Mouse (Mus musculus) gastrocnemius, postnatal 25 days (tissue): ENCODE data around the gene Zcchc2. TPM values are rescaled to one million over a fixed set of nuclear protein-coding genes. Genes with fewer than 3 reads are reported as not detected.
A peak's percentile ranks its signal among the peaks of the same experiment; 100 is the strongest.

Experiments
- DNase-seq: peaks from one replicate; pipeline ENCODE4 v3.0.0; 2022
- long read RNA-seq, 2 experiments: library from polyadenylated mRNA; stranded (forward); transcript quantifications; one replicate each; pipeline ENCODE4 v2.0.0; 2021
- total RNA-seq, 2 experiments: library from RNA; stranded (reverse); gene quantifications; 1 replicate in 1 of 2; 2 replicates in 1 of 2; pipeline ENCODE4 v1.2.3; 2021

Zcchc2 gene
- 1 to 10 TPM; 6.0 to 6.6 TPM for total RNA-seq
- long read RNA-seq, experiment 1, partial matches to known transcripts, result 1 of 5 reads
- long read RNA-seq, experiment 1, other reads (novel, unspliced or antisense), result 4 of 5 reads
- long read RNA-seq, experiment 2, partial matches to known transcripts, result 1 of 2 reads
- long read RNA-seq, experiment 2, other reads (novel, unspliced or antisense), result 1 of 2 reads

DNA sequence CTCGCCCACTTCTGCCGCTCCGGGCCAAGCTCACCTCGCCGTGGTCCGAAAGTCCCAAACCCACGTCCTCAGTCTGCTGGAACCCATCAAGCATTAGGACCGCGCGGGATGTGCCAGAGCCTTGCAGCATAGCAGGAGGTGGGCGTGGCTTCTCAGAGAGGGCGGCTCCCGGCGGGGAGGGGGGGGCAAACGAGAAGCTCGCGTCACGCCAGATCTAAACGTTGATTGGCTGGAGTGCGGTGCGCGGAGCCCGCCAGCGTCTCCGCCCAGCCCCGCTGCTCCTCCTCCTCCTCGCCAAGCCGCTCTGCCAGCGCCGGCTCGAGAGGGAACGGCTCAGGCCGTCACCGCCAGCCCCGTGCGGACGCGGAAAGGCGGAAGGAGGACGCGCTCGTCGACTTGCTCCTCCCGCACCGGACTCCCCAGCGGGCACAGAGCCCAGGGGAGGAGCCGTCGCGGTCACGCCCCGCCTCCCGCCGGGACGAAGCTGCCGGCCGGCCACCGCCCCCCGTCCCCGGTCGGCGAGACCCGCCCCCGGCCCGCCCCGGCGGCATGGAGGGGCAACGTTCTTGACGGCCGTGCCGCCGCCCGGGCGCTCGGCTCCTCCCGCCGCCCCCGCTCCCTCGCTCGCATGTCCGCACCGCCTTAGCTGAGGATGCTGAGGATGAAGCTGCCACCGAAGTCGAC lies at the start of gene Zcchc2:
Zcchc2 (plus strand) TSS at position 269 of the 684 bp plus-strand sequence.
- peak; percentile 99 for DNase-seq

DNA sequence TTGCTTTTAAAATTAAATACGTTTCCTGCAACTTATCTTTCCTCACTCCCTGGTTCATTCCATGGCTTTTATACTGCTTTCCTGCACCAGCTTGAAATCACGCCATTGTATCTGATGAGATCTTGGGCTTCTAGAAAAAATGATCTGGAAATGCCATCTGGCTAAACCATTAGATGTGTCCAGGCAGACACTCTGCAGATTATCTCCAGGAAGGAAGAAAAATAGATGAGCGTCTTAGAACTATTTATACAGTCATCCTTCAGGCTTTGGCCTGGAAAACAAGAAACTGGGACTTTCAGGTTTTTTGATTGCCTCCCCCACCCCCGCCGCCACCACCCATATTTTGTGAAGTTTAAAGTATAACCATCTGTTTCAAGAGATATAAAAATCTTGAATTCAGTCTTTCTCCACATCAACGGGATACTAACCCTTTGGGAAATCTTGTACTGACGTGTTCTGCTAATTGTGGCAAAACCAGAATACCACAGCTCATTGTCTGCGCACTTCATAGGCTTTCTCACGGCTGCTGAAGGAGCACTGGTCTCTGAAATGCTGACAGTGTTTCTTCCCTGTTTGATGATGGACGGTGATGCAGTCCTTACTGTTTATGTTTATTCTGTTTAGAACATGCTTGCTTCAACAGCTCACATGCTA lies 45.2 kb upstream of the Zcchc2 start:
- DNase-seq, result no peak

DNA sequence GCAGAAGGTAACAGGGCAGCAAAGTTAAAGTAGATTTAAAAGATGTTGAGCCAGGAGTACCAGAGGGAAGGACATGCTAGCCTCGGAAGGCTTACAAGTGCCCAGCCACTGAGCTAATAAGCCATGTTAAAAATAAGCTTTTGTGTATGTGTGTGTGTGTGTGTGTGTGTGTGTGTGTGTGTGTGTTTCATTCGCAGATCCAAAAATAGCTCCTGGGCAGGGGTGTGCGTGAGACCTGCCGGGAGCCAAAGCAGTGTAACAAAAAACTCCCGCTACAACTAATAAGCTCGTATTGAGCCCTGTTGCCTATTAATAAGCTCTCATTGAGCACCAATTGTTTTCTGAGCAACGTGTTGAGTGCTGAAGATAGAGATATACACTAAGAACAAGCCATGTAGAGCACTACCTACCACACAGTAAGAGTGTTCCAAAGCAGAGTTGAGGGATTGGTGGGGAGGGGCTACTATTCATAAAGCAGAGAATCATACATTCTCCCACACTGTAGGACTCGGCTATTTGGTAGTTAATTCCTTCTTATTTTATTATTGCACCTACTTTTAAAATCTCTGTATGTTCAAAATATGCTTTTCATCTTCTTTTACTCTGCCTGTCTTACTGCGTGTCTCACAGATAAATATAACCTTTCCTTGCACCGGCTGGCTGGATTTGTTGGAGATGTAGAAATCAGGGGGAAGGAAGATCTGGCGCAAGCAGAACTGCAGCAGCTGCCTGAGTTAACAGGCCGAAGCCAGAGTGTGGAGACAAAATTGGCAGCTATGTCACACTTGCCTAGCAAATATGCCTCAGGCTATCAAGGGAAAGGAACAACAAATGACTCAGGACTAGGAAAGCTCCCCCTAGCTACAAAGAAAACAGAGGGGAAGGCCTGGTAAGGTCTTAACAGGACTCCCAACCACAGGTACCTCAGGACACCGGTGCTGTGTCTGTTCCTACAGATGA lies 43.3 kb upstream of the Zcchc2 start:
- peak; percentile 67 for DNase-seq

DNA sequence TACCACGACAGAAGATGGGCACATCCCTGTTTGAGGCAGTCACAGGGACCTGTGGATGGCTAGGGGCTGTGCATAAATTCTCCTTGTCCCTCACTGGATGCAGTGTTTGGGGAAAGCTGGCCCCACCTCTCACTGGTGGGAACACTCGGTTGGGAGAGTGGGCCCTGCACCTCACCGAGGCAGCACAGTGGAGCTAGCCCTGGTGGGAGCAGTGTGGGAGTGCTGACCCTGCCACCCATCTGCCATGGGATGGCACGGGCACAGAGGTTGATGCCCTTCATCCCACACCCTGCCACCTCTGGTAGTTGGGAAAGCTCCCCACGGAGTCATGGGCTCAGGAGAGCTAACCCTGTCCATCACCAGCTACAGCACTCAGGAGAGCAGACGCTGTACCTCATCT lies 41.9 kb upstream of the Zcchc2 start:
- DNase-seq, result no peak

DNA sequence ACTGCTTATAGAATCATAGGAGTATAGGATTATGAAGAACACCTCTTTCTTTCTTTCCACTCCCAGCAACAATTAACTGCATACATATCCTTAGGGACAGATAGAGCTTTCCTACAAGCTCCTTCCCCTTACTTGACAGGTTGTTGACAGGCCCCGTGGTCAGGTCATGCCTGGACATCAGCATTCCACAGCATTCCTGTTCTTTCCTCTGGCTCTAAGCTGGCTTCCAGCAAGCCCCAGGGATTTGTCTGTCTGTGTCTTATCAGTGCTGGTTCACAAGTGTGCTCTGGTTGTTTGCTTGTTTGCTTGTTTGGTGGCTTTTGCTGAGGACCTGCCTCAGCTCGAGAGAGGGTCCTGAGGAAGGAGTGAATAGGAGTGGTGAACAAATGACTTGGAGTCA lies 36.6 kb upstream of the Zcchc2 start:
- DNase-seq, result no peak

DNA sequence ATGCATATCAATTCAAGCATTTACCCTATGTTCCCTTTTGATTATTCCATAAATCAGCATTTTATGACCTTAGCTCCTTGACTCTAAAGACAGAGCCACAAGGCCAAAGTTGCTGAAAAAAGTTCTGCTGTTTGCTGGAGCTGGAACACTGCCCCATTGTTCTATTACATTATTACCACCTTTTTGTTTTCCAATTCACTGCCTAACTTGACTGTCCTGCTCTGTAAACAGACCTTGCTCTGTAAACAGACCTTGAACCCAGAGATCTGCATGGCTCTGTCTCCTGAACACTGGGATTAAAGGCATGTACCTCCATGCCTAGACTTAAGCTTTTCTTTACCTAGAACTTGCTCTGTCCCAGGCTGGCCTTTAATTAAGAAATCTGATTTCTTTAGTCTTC lies 36.2 kb upstream of the Zcchc2 start:
- DNase-seq, result no peak

DNA sequence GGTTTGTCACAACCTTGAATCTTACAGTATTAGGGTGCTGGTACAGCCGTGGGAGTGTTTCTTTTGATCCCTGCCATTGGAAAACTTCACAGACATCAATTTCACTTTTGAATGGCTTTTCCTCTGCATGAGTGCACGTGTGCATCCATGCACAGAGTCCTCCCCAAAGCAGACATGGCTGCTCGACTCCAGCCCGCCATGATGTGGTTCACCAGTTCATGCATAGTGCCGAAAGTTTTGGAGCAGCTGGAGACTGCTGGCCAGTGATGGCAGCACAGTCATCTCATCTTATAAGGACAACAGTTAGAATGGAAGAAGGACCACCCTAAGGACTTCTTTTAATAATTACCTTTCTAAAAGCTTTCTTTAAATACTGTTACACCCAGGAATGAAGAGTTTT lies 34.1 kb upstream of the Zcchc2 start:
- DNase-seq, result no peak

DNA sequence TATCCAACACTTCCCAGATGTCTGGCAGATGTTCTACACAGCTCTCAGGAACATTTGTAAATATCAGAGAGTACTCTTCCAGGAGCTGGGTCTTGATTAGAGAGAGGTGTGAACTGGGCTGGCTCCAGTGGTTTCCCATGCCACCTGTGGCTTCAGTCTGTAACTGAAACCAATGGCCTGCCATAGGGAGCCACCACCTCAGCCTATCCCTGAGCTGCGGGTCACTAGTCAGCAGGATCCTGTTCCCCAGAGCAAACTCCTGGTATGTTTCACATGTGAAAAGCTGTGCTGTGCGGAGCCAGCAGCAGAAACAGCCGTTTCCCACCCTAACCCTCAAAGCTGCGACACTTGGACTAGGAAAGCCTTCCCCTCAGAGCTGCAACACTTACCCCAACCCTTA lies 28.7 kb upstream of the Zcchc2 start:
- no peak for DNase-seq

DNA sequence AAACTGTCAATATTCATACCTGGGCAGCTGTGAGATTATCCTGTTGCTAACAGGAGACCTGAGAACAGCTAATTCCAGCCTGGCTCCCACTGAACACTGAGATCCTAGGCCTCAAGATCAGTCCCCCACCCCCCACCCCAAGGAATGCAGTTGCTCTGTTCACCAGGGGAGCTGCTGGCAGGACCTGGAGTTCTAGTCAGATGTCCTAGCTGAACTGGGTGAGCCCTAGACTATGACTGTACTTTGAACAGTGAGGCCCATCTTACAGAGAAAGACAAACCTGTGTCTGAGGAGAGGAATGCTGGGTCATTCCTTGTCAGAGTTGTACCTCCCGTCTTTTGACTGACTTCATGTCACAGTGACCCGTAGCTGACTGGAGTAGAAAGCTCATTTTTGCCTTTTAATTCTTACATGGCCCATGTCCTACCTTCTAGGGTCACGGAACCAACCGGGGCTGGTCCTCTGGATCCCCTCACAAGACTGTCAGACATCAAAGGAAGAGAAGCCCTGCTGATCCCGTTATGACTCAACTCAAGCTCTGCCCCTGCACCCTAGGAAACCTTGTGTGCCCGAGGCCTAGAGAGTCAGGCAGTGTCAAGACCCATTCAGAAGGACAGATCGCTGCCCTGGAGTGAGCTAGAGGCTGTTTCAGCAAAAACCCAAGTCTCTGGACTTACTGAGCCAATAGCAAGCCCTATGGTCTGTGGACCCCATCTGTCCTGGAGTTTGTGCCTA lies 28.0 kb upstream of the Zcchc2 start:
- DNase-seq, result no peak

DNA sequence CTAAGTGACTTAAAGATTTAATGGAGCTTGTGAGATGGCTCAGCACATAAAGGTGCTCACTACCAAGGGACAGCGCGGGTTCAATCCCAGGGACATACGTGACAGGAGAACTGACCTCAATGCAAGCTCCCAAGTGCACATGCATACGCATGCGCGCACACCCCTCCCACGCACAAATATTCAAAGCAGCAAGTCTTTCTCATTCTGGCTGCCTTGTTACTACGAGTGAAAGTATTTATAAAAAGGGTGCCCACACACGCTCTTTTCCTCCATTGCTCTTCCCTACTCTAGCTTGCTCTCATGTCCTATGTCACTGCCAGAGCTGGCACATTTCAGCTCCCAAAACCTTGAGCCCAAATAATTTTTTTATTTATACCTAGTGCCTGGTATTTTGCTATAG lies 27.4 kb upstream of the Zcchc2 start:
- DNase-seq, result no peak

DNA sequence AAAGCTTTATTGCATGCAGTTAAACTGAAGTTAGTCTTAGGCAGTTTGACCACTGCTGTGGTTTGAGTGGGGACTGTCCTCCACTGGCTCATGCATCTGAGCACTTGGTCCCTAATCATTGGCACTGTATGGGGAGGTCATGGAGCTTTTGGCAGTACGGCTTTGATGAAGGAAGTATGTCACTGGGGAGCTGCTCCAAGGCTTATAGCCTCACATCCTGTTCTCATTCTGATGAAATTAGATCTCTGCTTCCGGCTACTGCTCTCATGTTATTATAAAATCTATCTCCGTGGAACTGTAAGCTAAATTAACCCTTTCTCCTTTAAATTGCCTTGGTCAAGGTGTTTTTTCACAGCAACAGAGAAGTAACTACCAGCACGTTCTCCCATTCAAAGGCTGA lies 25.7 kb upstream of the Zcchc2 start:
- no peak for DNase-seq

DNA sequence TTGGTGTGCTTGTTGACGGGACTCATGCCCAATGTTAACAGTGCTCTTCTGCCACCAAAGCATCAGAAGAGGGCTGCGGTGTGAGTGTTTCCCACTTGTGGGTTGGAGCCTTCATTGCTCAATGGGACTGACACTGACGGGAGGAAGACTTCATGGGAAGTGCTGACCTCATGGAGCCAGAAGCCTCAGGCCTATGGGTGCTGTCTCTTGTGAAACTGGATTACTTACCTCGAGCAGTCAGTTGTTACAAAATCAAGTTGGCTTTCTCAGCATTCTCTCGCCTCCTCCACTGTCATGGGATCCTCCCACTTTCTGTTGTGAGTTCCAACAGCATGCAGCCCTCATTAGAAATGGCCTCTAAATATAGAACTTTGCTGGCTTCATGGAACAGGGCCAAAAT lies 25.0 kb upstream of the Zcchc2 start:
- DNase-seq, result no peak

DNA sequence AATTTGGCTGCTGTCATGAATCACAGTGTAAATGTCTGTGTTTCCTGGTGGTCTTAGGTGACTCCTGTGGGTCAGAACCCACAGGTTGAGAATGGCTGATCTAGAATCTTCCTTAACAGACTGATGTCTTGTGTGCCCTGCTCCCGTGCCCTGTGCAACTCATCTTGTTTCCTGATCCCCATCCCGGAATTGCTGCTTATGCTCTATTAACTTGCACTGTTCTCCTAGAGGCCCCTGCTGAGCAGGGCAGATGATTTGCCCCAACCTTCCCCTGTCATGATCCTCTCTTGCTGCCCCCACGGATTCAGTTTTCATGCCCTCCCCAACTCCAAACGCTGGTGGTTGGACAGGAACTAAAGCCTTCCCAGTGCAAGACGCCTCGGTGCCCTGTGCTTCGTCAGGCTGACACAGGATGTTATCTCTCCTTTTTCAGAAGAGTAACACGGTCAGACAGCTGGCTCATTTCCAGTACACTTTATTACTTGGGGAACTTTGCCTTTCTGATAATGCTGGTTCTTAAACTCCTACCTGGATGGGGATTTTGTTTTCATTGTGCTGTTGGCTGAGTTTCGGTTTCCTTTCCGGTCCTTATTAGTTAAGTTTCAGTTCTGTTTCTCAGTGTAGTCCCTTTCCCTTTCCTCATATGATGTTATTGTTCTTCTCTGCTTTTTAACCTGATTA lies 18.6 kb upstream of the Zcchc2 start:
- no peak for DNase-seq

DNA sequence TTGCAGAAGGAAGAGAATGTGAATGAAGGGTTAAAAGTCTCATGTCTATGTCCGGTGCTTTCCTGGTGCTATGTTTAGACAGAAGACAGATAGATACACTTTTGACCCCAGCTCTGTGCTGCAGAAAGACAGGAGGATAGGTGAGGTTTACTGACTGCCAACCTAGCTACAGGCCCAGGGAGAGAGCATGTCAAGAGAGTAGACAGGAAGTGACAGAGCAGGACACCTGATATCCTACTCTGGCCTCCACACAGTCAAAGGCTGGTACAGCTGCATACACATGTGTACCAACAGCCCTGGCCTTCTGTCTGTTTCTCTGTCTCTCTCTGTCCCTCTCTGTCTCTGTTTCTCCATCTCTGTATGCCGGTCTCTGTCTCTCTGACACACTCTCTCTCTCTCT lies 16.2 kb upstream of the Zcchc2 start:
- no peak for DNase-seq

DNA sequence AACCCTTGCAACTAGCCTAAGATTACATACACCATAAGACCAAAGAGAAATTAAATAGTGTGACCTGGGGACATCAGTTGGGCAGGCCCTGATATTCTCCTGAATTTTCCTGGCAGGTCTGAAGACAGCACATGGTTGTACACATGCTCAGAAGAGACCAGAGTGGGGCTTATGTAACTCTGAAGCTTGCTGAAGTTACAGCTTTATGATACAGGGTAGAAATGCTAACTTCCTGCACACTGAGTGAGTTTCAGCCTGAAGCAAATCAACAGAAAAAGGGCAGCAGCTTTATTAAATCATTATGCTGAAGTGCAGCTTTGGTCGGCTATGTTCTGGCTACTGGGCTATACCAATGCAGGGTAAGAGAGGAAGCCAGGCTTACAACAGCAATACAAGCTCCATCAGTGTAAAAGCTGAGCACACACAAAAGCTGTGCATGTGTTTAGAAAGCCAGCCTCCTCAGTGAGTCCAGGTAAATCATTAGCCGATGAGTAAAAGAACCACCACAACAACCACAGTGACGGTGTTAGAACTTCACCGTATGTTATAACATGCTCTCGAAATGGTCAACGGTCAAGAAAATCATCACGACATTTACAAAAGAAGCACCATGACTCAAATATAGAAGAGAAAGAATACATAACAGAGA lies 12.6 kb upstream of the Zcchc2 start:
- DNase-seq, result no peak

DNA sequence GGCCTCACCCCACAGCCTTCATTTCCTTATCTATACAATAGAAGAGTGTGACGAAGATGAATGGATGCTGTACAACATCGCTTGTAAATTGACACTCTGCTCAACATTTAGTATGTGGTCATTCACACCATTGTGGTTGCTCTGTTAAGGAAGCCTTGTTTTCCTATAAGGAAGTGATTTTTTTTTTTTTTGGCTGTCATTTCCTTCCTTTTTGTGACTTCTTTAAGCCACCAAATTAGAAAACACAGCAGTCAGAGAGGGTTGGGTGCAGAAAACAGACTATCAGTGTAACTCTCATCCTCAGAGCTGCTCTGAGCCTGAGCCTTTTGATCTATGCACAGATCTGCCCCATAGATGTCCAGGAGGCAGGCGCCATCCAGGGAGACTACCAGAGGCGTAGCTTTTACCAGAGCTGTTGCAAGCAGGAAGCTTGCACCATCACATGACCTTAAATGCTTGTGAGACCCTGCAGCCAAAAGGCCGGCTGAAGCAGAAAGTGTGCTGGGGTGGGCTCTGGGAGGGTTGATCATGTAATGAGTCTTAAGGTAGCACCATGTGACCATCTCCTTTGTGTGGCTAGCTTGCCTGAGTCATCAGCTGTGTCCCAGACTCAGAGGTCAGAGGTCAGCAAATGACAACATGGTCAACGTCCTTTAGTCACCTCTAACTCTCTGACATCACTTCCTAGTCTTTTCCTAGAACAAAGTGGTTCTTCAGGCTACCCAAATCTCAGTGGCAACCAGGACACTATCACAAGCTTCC lies 9.2 kb upstream of the Zcchc2 start:
- DNase-seq, result no peak

DNA sequence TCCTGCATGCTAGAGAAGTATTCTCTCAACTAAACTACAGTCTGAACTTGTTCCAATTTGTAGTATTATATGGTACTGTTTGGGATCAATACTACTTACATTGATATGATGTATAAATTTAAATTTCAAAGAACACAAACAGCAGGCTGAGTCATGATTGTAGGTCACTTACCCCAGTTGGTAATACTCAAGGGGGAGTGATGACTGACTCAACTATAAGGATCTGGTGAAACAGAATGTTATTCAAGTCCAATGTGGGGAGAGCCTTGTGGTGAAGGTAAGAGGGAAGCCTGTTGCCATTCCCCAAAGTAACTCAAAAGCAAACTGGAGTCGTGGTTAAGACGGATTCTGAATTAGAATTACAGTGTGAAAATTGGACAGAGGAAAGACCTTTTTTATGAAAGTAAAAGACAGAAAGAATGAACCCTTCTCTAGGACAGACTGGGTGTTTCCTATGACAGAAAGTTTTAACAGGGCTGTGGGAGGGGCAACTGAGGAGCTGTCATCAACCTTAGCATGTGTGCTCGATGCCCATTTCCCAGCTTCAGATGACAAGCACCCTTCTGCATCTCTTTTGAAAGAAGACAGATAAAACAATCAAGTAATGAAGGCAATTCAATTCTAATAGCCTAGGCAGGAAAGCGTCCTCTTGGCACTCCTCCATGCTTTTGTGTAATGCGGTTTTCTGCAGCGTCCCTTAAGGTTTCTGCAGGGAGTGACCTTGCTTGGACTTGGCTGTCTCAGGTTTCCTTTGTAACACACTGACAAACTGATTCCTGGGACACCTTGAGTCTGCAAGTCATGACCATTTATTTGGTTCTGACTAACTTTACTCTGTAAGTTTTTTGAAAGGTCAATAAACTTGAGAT lies 7.5 kb upstream of the Zcchc2 start:
- no peak for DNase-seq

DNA sequence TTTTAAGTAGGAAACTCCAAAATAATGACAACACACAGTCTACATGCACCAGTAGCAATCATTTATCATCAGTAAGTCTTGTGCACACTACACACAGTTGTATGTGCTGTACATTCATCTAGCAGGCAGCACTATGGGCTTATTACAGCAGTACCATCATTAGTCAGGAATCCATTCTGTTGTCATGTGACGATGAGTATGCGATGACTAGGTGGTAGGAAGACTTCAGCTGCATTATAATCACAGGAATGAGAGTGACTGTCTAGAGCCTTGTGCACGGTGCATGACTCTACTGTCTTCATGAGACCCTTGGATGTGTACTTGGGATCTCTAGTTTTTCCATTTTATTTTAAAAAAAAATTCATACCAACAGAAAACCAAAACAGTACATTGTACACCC lies 6.0 kb upstream of the Zcchc2 start:
- no peak for DNase-seq

DNA sequence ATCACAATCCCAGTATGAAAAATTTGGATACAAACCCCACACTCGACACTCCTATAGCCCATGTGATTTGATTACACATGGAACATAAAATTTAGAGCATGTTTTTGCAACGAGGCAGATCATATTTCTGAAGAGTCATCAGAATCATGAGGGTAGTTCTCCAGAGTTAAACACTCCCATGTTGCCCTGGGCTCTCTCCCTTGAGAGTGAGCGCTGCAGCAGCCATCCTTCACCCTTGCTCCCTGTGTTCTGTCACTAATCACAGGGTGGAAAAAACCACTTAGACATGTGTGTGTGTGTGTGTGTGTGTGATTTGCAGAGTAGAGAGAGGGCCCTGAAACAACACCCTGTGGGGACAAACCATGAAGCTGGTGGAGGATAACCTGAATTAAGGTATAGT lies 2.0 kb upstream of the Zcchc2 start:
- no peak for DNase-seq
